Mouse (Mus musculus): Measurements from ENCODE around the gene Defb28. TPM values are rescaled to one million over a fixed set of nuclear protein-coding genes. Genes with fewer than 3 reads are reported as not detected.

Gene Defb28
- not detected for polyA plus RNA-seq (2017; shearing (Covaris generic))

DNA sequence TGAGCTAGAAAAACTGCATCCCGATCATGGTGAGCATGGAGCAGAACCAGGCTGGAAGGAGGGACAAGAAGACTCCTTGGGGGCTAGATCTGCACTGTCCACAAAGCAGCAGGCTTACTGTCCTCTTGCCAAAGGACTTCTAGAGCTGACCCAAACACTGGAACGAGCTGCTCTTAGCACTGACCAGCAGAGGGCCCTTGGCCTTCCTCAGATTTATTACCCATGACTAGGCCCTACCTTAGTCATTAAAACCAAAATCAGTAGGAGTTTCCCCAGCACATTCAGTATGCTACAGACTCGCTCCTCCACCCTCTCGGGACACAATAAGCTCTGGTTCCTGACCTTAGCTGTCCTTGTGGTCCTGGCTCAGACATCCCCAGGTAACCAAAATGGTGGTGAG lies at the start of gene Defb28:
TSS of gene Defb28 (plus strand) at position 275 of the 400 bp plus-strand sequence.
- no peak for ATAC-seq

DNA sequence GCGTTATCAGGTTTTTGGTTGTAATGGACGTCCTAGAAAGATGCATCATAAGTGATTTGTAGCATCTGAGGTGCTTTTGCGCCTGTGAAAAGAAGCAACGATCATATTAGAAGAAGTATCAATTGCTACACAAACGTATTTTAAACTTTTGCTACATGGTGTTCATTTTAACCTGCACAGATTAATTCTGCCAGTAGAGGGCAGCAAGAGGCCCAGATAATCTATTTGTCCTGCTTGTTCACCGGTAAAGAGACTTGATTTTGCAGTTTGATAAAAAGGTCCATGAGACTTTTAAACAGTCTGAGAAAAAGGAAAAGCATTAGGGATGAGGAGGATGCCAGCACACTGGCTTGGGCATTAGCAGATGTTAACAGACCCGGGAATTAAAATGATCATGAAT lies 47.1 kb upstream of the Defb28 start:
- ATAC-seq, result no peak

DNA sequence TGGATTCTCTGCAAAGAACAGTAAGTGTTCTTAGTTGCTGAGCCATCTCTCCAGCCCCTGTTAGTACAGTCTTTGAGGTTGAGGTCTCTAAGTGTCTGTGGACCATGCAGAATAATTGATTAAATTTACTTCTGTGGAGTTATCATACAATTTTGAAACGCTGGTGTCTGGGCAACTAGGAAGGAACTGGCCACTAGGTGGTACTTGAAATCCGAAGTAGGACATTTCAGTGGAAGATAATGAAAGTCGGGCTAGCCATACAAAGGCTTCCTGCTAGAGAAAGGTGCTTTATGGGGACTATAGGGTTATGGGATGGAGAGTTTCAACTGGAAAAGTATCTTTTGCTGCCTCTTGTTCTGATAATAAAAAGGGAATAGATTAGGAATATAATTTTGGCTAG lies 45.6 kb upstream of the Defb28 start:
- no peak for ATAC-seq

DNA sequence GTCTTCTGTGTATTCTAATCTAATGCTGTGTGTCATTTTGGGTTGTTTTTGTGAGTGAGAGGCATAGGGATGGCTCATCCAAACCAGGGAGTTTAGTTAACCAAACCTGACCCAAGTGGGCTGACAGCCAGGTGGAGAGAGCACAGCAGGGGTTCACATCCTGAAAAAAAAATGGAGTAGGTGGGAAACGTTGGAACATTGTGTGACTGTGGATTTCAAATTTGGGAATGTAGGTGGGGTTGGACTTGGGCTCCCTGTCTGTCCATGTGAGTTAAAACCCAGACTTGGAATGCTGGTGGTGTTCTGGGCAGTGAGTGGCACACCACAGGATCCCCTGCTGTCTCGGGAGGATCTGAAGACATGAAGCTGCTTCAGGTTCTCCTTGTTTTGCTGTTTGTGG lies 41.3 kb upstream of the Defb28 start, which contains the start of gene Defb20:
TSS of gene Defb20 (plus strand) at position 301 of the 400 bp plus-strand sequence.
- no peak for ATAC-seq

DNA sequence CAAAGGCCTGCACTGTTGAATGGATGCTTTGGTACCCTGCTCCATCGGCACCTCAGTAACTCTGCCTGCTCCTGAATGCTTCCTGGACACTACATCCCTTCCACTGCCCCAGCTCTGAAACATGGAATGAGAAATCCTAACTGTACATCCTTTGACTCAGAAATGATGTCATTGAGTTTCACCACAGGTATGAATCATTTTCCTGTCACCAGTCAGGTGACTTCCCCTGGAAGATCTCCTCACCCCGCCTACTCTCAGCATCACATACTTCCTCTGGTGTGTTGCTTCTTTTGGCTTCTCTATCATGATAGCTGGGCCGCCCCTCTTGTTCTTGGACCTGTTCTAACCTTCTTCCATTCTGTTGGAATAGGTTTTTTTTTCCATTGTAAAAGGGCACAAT lies 37.2 kb upstream of the Defb28 start:
- no peak for ATAC-seq

DNA sequence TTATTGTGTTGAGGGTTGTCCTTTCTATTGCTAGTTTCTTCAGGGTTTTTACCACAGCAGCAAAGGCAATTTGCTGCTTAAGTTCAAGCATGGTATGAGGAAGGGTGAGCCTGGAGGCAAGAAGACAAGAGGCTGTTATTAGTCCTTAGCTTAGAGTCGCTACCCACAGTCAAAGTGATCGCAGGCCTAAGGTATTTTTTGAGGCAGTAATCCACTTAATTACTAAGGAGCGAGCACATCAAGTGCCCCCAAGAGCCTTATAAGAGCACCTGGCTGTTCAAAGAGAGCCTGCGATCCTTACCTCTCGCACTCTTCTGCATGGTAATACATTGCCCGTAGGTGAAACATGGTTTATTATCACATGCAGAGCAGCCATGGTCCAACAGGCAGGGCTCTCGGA lies 36.3 kb upstream of the Defb28 start:
- ATAC-seq, result no peak

DNA sequence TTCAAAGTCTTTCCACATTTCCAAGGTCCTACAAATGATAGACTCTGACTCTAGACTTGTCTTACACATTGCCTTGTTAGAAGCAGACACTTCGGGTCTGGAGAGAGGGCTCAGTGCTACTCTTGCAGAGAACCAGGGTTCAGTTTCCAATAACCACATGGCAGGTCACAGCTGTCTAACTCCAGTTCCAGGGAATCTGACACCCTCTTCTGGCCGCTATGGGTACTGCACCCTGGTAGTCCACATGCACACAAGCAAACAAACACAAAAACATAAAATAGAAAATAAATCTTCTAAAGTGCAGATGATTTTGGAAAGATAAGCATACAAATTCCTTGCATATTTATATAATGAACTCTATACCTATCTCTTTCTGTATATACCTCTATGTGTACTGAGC lies 31.0 kb upstream of the Defb28 start:
- no peak for ATAC-seq

DNA sequence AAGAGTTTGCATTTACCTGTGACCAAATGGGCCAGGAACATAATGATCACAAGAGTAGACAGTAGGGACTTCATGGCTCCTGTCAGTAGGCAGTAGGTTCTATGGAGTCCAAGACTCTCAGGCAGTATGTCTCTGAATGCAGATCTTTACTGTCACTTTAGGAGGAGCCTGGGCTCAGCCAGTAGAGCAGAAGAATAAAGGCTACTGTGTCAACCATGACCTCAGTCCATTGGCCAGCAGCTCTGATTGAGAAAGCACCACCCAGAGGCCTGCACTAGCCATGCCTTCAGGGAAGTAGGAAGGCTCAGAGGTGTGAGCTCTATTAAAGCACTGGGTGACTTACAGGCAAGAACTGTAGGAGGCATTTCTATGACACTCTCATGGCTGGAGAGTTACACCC lies 28.0 kb upstream of the Defb28 start, which contains the start of gene Defb22:
TSS of gene Defb22 (minus strand) at position 101 of the 400 bp plus-strand sequence.
- ATAC-seq, result no peak

DNA sequence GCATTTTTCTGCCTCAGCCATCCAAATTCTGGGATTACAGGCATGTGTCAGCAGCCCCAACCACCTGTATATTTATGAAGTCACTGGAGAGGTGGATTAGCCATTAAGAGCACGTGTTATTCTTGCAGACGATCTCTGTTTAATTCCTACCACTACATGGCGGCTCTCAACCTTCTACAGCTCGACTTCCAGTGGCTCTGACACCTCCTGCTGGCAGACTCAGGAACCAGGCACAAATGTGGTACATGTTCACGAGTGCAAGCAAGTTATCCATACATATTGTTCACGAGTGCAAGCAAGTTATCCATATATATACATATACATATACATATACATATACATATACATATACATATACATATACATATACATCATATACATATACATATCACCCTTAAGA lies 24.9 kb upstream of the Defb28 start:
- ATAC-seq, result no peak

DNA sequence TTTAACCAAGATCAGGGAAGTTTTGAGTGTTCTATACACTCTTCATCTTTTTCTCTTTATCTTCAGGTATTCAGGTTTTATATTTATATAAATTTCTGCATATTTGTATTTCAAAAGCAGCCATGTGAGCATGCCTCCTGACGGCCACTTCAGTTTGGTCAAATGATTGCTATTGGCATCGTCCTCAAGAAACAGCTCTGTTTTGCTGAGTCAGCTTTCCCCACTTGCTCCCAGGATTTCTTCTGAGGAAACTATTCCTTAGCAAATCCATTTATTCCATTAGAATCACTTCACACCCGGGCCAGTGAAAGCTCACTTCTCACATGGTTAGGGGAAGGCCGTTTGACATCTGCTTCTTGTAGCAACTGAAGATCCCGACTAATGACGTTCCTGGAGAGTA lies 20.0 kb upstream of the Defb28 start:
- no peak for ATAC-seq

DNA sequence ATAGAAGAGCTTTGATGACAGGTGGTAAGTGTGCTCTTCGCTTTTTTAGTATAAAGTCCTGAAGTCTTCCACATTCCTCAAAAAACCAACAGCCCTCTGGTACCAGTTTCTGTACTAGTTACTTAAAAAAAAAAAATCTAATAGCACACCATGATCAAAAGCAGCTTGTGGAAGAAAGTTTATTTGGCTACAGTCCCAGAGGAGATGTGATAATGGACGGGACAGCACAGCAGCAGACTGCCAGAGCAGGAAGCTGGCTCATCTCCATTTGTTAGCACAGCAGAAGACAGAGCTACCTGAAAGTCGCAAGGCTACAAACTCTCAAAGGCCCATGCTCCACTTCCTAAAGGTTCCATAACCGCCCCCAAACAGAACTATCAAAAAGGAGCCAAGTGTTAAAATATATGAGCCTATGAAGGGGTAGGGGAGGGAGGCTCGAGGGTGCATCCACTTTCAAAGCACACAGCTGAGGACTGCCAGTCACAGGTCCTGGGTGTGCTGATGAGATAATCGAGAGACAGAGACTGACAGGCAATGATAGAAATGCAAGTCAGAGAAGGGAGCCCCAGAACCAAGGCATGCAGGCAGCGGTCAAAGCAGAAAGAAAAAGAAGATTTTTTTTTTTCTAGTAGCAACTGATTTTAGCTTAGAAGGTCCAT lies 17.7 kb upstream of the Defb28 start:
- ATAC-seq, result no peak

DNA sequence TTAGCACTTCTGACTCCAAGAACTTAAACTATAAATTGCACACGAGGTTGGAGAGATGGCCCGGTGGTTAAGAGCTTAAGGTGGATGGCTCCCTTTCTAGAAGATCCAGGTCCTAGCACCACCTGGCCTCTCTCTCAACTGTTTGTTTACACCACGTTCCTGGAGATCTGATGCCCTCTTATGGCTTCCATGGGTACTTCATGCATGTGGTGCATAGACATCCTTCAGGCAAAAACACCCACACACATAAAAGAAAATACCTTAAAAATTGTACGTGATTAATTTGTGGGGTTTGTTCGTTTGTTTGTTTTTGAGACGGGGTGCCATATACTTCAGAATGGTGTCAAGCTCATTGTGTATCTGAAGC lies 17.2 kb upstream of the Defb28 start:
- no peak for ATAC-seq

DNA sequence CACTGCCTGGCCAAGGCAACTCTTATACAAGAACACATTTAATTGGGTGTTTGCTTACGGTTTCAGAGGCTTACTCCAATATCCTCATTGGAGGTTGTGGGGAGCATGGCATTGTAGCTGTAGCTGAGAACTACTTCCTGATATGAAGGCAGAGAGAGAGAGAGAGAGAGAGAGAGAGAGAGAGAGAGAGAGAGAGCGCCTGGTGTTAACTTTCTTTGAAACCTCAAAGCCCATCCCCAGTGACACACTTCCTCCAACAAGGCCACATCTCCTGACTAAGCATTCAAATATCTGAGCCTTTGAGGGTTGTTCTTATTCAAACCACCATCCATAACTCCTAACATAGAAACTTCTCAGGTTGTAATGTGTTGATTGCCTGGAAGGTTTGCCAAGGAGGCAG lies 14.1 kb upstream of the Defb28 start:
- ATAC-seq, result no peak

DNA sequence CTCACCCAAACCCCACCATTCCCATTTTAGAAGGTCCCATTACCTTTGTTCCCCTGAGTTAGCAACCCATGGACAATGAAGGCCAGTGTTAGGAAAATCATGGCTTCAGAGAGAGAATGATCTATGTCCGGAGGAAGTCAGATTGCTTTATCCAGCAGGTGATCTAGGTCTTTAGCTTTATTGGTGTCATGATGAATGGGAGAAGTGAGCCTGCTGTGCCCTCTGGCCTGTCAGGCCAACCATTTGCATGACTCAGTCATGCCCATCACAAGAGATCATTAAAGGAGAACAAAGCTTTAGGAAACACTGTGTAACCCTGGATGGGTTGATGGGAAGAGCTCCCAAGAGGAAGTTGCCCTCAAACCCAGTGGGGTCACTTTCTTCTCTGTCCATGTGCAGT lies 6.5 kb upstream of the Defb28 start, which contains the start of gene Defb26:
TSS of gene Defb26 (minus strand) at position 101 of the 400 bp plus-strand sequence.
- ATAC-seq, result no peak

DNA sequence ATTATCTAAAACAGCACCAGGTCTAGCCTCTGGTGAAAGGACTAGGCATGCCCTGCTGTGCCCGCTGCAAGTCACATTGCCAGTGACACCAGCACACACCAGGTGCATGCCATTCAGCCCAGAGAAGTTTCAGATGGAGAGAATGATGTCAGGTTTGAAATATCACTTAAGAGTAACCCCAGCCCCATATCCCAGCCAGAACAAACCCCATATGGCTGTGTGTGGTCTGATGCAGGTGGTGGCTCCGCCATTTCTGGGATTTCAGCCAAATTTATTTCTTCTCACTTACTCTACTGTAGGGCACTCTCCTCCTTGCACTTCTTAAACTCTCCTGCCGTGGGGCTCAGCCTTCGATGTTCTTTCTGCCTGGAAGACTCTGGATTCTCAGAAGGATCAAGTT lies 2.0 kb upstream of the Defb28 start:
- ATAC-seq, result no peak

DNA sequence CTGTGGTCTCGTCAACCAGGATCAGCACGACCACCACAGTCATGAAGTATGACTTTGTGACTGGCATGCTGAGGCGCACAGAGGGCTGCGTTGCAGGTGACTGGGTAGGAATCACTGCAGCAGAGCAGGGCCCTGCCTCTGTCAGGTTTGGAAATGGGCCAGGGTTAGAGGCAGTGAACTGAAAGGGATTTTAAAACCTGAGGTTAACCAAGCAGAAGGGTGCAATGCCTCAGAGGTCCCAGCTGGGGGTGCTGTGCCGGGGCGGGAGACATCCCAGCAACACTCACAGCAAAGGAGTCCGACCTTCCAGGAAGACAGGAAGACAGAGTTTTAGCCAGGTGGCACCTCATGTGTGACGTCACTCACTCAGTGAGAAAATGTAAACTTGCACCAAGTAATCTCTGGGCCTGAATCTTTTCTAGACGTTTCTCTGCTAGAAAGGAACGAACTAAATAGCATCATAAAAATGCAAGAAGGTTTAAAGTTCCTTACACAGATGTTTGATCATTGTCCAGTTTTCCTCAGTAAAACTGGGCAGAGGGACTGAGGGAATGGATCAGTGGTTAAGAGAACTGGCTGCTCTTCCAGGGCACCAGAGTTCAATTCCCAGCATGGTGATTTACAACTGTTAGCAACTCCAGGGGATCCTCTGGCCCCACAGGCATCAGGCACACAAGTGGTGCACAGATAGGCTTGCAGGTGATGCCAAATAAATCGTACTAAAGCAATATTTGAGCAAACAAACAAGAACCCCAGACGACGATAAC lies 22.1 kb downstream of the Defb28 start, which contains the start of gene Defb29:
TSS of gene Defb29 (minus strand) at position 155 of the 767 bp plus-strand sequence.
- no peak for ATAC-seq

DNA sequence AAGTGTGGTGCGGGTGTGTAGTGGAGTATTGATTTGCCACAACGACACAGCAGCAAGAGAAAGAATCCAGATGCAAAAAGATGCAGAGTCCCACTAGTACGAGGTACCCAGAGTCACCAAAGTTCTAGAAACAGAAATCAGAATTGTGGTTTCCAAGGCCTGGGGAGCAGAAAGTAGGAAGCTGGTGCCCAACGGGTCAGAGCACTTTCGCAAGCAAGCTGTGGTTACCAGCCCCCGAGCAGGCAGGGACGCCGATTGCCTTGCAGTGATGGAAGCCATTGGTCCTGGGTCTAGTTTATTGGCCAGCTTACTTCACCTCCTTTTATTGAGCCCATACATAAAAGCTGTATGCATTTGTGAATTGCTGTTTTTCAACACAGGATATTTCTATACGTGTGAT lies 23.9 kb downstream of the Defb28 start:
- ATAC-seq, result no peak

DNA sequence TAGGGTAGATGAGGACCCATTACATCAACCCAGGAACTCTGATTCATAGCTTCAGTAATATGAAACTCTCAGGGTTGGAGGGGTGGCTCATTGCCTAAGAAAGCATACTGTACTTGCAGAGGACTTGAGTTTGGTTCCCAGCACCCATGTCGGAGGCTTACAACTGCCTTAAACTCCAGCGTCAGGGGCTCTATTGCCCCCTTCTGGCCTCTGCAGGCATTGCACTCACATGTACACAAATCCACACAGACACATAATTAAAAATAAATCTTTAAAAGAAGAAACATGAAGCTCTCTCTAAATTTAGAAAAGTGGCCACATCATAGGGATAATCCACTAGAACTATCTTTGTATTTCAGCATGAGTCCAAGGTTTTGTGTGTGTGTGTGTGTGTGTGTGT lies 24.8 kb downstream of the Defb28 start:
- ATAC-seq, result no peak

DNA sequence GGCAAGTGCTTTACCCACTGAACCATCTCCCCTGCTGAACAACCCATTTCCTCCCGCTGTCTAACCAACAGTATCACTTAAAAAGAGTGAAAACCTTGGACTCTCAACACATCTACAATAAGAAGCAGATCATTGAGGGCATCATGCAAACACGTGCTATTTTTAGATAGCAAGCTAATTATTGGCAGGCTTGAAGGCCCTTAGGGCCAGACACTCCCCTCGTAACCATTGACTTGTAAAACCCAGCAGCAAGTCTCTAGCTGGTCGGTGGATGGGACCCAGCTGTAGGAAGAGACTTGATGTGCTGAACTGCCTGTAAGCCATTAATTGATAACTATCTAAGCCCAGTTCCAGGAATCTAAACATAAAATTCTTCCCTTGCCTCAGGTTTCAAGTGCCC lies 25.4 kb downstream of the Defb28 start:
- no peak for ATAC-seq

DNA sequence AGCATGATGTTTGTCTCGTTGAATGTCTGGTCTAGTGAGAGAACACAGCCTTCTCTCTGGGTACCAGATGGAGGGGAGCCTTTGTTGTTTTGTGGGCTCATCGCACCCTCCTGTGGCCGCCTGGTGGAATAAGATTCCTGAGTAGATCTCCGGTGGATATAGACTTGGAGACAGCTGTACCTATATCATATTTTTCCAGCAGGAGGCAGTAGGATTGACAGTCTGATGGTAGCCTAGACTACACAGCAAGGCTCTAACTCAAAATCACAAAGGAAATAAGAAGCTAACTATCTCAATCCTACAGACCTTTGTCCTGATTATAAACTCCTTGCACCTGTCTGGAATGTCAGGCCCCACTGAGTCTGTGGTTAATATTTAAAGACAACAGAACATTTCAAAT lies 26.6 kb downstream of the Defb28 start:
- no peak for ATAC-seq

DNA sequence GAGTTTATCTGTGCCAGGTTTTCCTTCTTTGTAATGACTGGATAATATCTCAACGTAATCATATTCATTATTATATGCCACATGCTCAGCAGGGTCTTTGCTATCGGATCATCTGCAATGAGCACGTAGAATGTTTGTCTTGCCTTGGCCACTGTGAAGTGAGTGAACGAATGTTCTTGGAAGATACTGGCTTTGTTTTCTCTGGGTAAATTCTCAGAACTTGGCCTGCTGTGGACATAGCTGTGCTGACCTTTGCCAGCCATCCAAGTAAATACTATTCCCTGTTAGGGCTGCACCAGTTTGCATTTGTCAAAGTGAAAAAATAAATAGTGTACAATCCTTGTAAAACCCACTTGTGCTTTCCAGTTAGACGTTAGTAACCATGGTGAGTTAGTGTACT lies 30.1 kb downstream of the Defb28 start:
- no peak for ATAC-seq

DNA sequence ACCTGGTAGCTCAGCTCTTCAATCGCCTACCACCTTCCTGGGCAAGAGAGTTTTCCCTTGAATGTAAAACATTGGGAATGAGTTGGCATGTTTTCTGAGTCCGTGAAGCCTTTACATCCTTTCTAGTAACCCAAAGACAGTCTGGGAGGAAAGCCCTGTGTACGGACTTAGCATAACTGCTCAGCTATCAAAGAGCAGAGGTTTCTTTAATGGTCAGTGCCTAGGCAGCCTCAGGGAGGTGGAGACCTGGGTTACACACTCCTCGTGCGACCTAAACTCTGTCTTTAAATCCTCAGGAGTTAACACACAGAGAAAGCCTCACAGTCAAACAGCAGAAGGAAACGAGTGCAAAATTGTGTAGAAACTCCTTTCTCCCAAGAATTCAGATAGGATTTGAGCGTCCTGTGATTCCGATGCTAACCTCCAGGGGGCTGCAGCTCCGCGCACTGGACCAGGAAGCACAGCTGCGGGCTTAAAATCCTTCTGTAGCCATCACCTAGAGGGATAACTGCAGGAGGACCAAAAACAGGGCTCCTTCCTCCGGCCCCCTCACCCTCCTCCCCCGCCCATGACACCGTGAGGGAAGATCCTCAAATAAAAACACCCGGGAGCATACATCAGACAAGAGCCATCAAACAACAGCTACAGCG lies 35.8 kb downstream of the Defb28 start:
- no peak for ATAC-seq

DNA sequence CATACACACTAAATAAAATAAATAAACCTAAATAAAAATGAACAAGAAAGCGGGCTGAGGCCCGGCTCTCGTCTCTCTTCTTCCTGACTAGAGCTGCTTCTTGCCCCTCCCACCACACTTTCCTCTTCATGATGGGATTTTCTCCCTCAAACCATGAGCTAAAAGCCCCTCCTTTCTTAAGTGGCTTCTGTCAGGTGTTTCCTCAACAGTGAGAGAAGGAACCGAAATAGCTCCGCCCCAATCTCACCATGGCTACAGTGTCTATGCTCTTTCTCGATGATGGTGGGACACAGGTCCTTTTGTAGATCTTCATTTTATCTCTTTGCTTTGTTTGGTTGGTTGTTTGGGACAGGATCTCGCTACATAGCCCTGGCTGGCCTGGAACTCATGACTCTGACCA lies 38.6 kb downstream of the Defb28 start:
- no peak for ATAC-seq

DNA sequence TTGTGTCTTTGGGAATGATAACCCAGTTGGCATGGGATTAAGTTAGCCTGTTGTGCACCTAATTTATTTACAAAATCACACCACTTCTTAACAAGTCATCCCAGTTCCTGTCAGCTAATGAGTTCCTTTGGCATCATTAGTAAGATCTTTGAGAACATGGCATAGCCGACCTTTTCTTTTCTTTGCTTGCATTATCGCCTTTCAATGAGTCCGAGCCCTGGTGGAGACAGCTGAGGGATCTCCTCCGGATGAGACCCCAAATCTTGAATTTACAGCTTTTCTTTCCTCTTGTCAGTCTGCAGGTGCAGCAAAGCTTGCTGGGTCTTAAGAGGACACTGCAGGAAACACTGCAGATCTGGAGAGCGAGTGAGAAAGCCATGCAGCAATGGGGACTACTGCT lies 51.0 kb downstream of the Defb28 start, which contains the start of gene Gm17416:
TSS of gene Gm17416 (plus strand) at position 301 of the 400 bp plus-strand sequence.
- ATAC-seq, result no peak
